Mouse (Mus musculus): ENCODE data around the gene Unc5cl. TPM values are rescaled to one million over a fixed set of nuclear protein-coding genes. Genes with fewer than 3 reads are reported as not detected.

Gene Unc5cl
- 0.44 and 0.69 TPM in 2 replicates for polyA plus RNA-seq (2015; fragmentation: Nextera tagmentation; extraction: Ambion mirVana)

GRCm38 (mm10) chr17:48454688-48455087 is at the start of gene Unc5cl:
Gene Unc5cl (plus strand): TSS chr17:48454901.
- no peaks in the 10 kb centered on the region for H3K36me3 ChIP-seq (ENCODE audit: insufficient read depth, low read length)
- DNase-seq (ENCODE audit: low spot score) = peak; percentile 31
- H3K9me3 ChIP-seq (ENCODE audit: low read length) = no peaks in the 10 kb centered on the region
- 46% methylated on average over 11 of the region's 11 CpGs for WGBS
- H3K27me3 ChIP-seq (replicated peaks; ENCODE audit: insufficient read depth, low read length) = no peaks in the 10 kb centered on the region
- H3K4me1 ChIP-seq (ENCODE audit: insufficient read depth, low read depth, low read length) = no peaks in the 10 kb centered on the region
- H3K4me2 ChIP-seq (replicated peaks; ENCODE audit: low read depth, low read length) = 0 out of 2 replicates have a peak within 1 kb of the TSS, but pooled peaks have one; percentile 19
- no peak within 1 kb of the TSS for H3K27ac ChIP-seq (ENCODE audit: low read length)
- no peak within 1 kb of the TSS for H3K9ac ChIP-seq (replicated peaks; ENCODE audit: low read depth)
- TF ChIP-seq CTCF (IDR thresholded peaks at IDR 0.05) = no peak
- no peak for TF ChIP-seq EP300 (IDR thresholded peaks at IDR 0.05)
- peak; percentile 65 for ATAC-seq
- H3K4me3 ChIP-seq (ENCODE audit: low read depth, low read length) = no peak within 1 kb of the TSS

- Histone ChIP-seq H3K4me1 (ENCODE audit: insufficient read depth, low read depth, low read length) (peaks cover 12% of the 10 kb centered on the region; the same call in 1 of the 2 replicates), H3K4me2 (replicated peaks; ENCODE audit: low read depth, low read length) (no peak overlapping the region), H3K9ac (replicated peaks; ENCODE audit: low read depth) (no peak overlapping the region), H3K4me3 (ENCODE audit: low read depth, low read length) (no peak overlapping the region), H3K27me3 (replicated peaks; ENCODE audit: insufficient read depth, low read length) (no peaks in the 10 kb centered on the region), H3K36me3 (ENCODE audit: insufficient read depth, low read length) (no peaks in the 10 kb centered on the region), H3K9me3 (ENCODE audit: low read length) (no peaks in the 10 kb centered on the region), H3K27ac (ENCODE audit: low read length) (no peak overlapping the region)
- DNase-seq (ENCODE audit: low spot score) (no peak), ATAC-seq (no peak)
- 66% methylated on average over 4 of the region's 4 CpGs for WGBS
- TF ChIP-seq EP300 (IDR thresholded peaks at IDR 0.05) (no peak), CTCF (IDR thresholded peaks at IDR 0.05) (no peak)
Measured at GRCm38 (mm10) chr17:48407154-48407553, 47.5 kb upstream of the Unc5cl start.

- no peak for ATAC-seq
- TF ChIP-seq EP300 (IDR thresholded peaks at IDR 0.05) = no peak
- TF ChIP-seq CTCF (IDR thresholded peaks at IDR 0.05) = no peak
Measured at GRCm38 (mm10) chr17:48407910-48408525, 46.7 kb upstream of the Unc5cl start.

GRCm38 (mm10) chr17:48408526-48409291 is 46.0 kb upstream of the Unc5cl start:
- H3K4me2 ChIP-seq (replicated peaks; ENCODE audit: low read depth, low read length) = peak overlapping the region; percentile 82
- peak overlapping the region; percentile 99 for H3K27ac ChIP-seq (ENCODE audit: low read length)
- no peaks in the 10 kb centered on the region for H3K9me3 ChIP-seq (ENCODE audit: low read length)
- peaks cover 12% of the 10 kb centered on the region; the same call in 1 of the 2 replicates for H3K4me1 ChIP-seq (ENCODE audit: insufficient read depth, low read depth, low read length)
- H3K4me3 ChIP-seq (ENCODE audit: low read depth, low read length) = peak overlapping the region; percentile 76
- ATAC-seq (peak; percentile 29), DNase-seq (ENCODE audit: low spot score) (peak; percentile 89)
- no peaks in the 10 kb centered on the region for H3K27me3 ChIP-seq (replicated peaks; ENCODE audit: insufficient read depth, low read length)
- TF ChIP-seq CTCF (IDR thresholded peaks at IDR 0.05) = no peak
- H3K36me3 ChIP-seq (ENCODE audit: insufficient read depth, low read length) = 0 out of 2 replicates have a peak, but pooled peaks cover 3% of the 10 kb centered on the region
- under 1% methylated on average over 30 of the region's 47 CpGs for WGBS
- H3K9ac ChIP-seq (replicated peaks; ENCODE audit: low read depth) = peak overlapping the region; percentile 93

More at GRCm38 (mm10) chr17:48407910-48408525, 46.7 kb upstream of the Unc5cl start:
- Histone ChIP-seq H3K4me3 (ENCODE audit: low read depth, low read length) (peak overlapping the region; percentile 76), H3K27me3 (replicated peaks; ENCODE audit: insufficient read depth, low read length) (no peaks in the 10 kb centered on the region), H3K27ac (ENCODE audit: low read length) (peak overlapping the region; percentile 99), H3K4me1 (ENCODE audit: insufficient read depth, low read depth, low read length) (peaks cover 12% of the 10 kb centered on the region; the same call in 1 of the 2 replicates), H3K36me3 (ENCODE audit: insufficient read depth, low read length) (no peaks in the 10 kb centered on the region), H3K9me3 (ENCODE audit: low read length) (no peaks in the 10 kb centered on the region), H3K4me2 (replicated peaks; ENCODE audit: low read depth, low read length) (peak overlapping the region; percentile 82), H3K9ac (replicated peaks; ENCODE audit: low read depth) (peak overlapping the region; percentile 93; the same call in 1 of the 2 replicates)
- 3% methylated on average over 8 of the region's 8 CpGs for WGBS
- no peak for DNase-seq (ENCODE audit: low spot score)

GRCm38 (mm10) chr17:48409380-48410298 is 45.1 kb upstream of the Unc5cl start, which contains the start of the genes Nfya and Oard1:
Gene Nfya (minus strand): TSS chr17:48409906.
Gene Oard1 (plus strand): TSS chr17:48410014.
- Histone ChIP-seq H3K36me3 (ENCODE audit: insufficient read depth, low read length) (0 out of 2 replicates have a peak, but pooled peaks cover 7% of the 10 kb centered on the region), H3K9ac (replicated peaks; ENCODE audit: low read depth) (peak within 1 kb of the TSS; percentile 93), H3K27me3 (replicated peaks; ENCODE audit: insufficient read depth, low read length) (no peaks in the 10 kb centered on the region), H3K4me3 (ENCODE audit: low read depth, low read length) (peak within 1 kb of the TSS; percentile 76), H3K4me2 (replicated peaks; ENCODE audit: low read depth, low read length) (peak within 1 kb of the TSS; percentile 82), H3K4me1 (ENCODE audit: insufficient read depth, low read depth, low read length) (peaks cover 12% of the 10 kb centered on the region; the same call in 1 of the 2 replicates), H3K9me3 (ENCODE audit: low read length) (no peaks in the 10 kb centered on the region), H3K27ac (ENCODE audit: low read length) (peak within 1 kb of the TSS; percentile 99)
- ATAC-seq = peak; percentile 95
- WGBS = 1% methylated on average over 79 of the region's 84 CpGs
- peak; percentile 100 for DNase-seq (ENCODE audit: low spot score)
- TF ChIP-seq CTCF (IDR thresholded peaks at IDR 0.05) = peak; percentile 14; the same call in 1 of the 2 replicates
- peak; percentile 73; the same call in 1 of the 2 replicates for TF ChIP-seq EP300 (IDR thresholded peaks at IDR 0.05)

Measured in lung, postnatal 0 days (tissue).